Mouse (Mus musculus) testis, adult 2 months (tissue): ENCODE data around the gene Cpd. TPM values are rescaled to one million over a fixed set of nuclear protein-coding genes. Genes with fewer than 3 reads are reported as not detected.

Source experiments
- H3K27ac ChIP-seq: fragments of 200-500 bp; 2 replicates; pipeline ENCODE4 v1.5.1; 2012; ENCODE audit warnings: low read depth, low read length; ENCODE audit not compliant: control insufficient read depth, insufficient read depth
- H3K27me3 ChIP-seq: fragments of 200-500 bp; 2 replicates; pipeline ENCODE4 v1.6.1; 2012; ENCODE audit warnings: mild to moderate bottlenecking, low read length, moderate library complexity; ENCODE audit not compliant: control insufficient read depth, insufficient read depth
- H3K36me3 ChIP-seq: fragments of 200-500 bp; 2 replicates; pipeline ENCODE4 v1.6.1; 2012; ENCODE audit warnings: mild to moderate bottlenecking, low read length; ENCODE audit not compliant: control insufficient read depth, insufficient read depth
- H3K4me1 ChIP-seq: fragments of 200-500 bp; 2 replicates; pipeline ENCODE4 v1.6.1; 2012; ENCODE audit warnings: low read length; ENCODE audit not compliant: control insufficient read depth, insufficient read depth
- H3K4me3 ChIP-seq: fragments of 200-500 bp; 2 replicates; pipeline ENCODE4 v1.5.1; 2012; ENCODE audit warnings: low read depth, mild to moderate bottlenecking, low read length, moderate library complexity, mixed read lengths; ENCODE audit not compliant: control insufficient read depth
- CTCF ChIP-seq: fragments of 200-500 bp; IDR thresholded peaks from 2 replicates; pipeline ENCODE4 v1.5.1; 2012; ENCODE audit warnings: low read depth, mild to moderate bottlenecking, inconsistent platforms, low read length, moderate library complexity; ENCODE audit not compliant: control insufficient read depth, insufficient read depth, insufficient replicate concordance
- POLR2A ChIP-seq: fragments of 200-500 bp; IDR thresholded peaks from 2 replicates; pipeline ENCODE4 v1.6.1; 2012; ENCODE audit warnings: low read depth, mild to moderate bottlenecking, inconsistent platforms, low read length, moderate library complexity; ENCODE audit not compliant: control insufficient read depth
- polyA plus RNA-seq: library from polyadenylated mRNA; depleted of rRNA; stranded (reverse); fragments of >200 nt; gene quantifications from 2 replicates; pipeline ENCODE4 v1.2.3, GENCODE M21; 2012

Gene Cpd
- polyA plus RNA-seq, 1 experiment = 10.4 TPM

DNA sequence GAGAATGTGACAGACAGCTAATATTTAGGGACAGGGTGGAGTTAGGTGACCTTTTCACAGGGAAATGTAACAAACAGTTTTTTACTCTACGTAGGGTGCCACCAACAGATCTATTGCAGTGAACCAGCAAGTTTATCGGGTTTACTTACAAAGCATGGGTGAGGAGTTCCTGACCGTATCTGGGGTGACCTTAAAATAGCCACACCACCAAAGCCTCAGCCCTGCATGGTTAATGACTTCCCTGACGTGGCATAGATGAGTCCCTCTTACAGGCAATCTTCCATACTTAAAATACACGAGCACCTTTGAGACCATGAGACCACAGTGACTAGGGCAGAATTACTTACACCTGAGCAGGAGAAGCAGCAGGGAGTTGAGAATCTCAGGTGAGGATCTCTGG, 12.0 kb upstream of the Cpd start:
- TF ChIP-seq CTCF (no peak), POLR2A (no peak)
- no peaks in the 10 kb centered on the region for H3K27me3 ChIP-seq
- no peaks in the 10 kb centered on the region for H3K36me3 ChIP-seq
- H3K4me3 ChIP-seq = no peak overlapping the region
- H3K4me1 ChIP-seq = no peaks in the 10 kb centered on the region; the same call in 1 of the 2 replicates
- no peak overlapping the region for H3K27ac ChIP-seq

- no peak overlapping the region for H3K27ac ChIP-seq
- no peaks in the 10 kb centered on the region; the same call in 1 of the 2 replicates for H3K4me1 ChIP-seq
- no peak overlapping the region for H3K4me3 ChIP-seq
- no peak for TF ChIP-seq CTCF
- TF ChIP-seq POLR2A = no peak
- no peaks in the 10 kb centered on the region for H3K36me3 ChIP-seq
- H3K27me3 ChIP-seq = no peaks in the 10 kb centered on the region
These were observed 10.3 kb upstream of the Cpd start for GRCm38 (mm10) chr11:76857111-76857510.

DNA sequence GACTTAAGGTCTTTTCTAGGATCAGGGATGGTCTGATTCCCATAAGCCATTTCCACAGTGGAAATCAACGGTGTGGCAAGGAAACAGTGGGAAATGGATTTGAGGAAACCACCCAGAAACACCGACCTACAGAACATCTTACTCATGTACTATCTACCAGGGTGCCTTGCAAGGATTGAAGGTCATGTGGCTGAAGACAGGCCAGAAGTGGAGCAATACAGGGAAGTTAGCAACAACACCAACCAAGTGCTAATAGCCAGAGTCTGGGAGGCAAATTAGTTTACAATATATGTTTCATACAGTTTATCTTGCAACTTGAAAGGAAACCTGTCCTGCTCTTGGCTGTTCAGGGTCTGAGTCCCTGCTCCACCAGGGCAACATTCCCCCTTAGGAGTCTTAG, 9.8 kb upstream of the Cpd start:
- TF ChIP-seq POLR2A (no peak), CTCF (no peak)
- H3K27ac ChIP-seq = no peak overlapping the region
- no peaks in the 10 kb centered on the region; the same call in 1 of the 2 replicates for H3K4me1 ChIP-seq
- H3K27me3 ChIP-seq = no peaks in the 10 kb centered on the region
- H3K36me3 ChIP-seq = no peaks in the 10 kb centered on the region
- H3K4me3 ChIP-seq = no peak overlapping the region

- Histone ChIP-seq H3K27ac (no peak overlapping the region), H3K4me3 (no peak overlapping the region)
These were observed 7.9 kb upstream of the Cpd start for GRCm38 (mm10) chr11:76854475-76855341.

GRCm38 (mm10) chr11:76851512-76851911, 4.7 kb upstream of the Cpd start:
- Histone ChIP-seq H3K4me3 (no peak overlapping the region), H3K27ac (no peak overlapping the region), H3K36me3 (no peaks in the 10 kb centered on the region), H3K27me3 (no peaks in the 10 kb centered on the region), H3K4me1 (no peaks in the 10 kb centered on the region; the same call in 1 of the 2 replicates)
- TF ChIP-seq CTCF = no peak
- no peak for TF ChIP-seq POLR2A

More at GRCm38 (mm10) chr11:76854475-76855341, 7.9 kb upstream of the Cpd start:
- TF ChIP-seq CTCF (no peak), POLR2A (no peak)
- no peaks in the 10 kb centered on the region for H3K27me3 ChIP-seq
- no peaks in the 10 kb centered on the region for H3K36me3 ChIP-seq
- H3K4me1 ChIP-seq = no peaks in the 10 kb centered on the region; the same call in 1 of the 2 replicates

DNA sequence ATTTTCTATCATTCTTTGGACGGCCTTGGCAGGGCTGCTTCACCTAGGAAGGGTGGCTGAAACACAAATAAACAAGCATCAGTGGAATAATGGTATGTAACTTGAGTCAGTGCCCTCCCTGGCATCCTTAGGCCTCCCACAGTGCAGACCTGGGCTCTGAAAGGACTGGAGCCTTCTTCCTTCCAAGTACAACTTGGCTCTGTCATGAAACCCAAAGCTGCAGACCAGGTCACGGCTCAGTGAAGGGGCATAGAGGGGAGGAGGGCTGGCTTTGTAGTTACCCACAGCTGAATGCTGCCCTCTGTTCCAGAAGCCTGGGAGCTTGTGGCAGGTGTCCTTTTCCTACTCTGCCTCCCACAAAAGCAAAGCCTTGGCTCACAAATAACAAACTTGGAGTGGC, 2.8 kb upstream of the Cpd start:
- Histone ChIP-seq H3K27me3 (no peaks in the 10 kb centered on the region), H3K4me1 (peaks cover 2% of the 10 kb centered on the region), H3K4me3 (no peak overlapping the region), H3K36me3 (no peaks in the 10 kb centered on the region), H3K27ac (no peak overlapping the region)
- no peak for TF ChIP-seq POLR2A
- no peak for TF ChIP-seq CTCF

GRCm38 (mm10) chr11:76848081-76848480, 1.3 kb upstream of the Cpd start:
- H3K27ac ChIP-seq = no peak overlapping the region
- no peaks in the 10 kb centered on the region for H3K27me3 ChIP-seq
- TF ChIP-seq CTCF (no peak), POLR2A (no peak)
- no peaks in the 10 kb centered on the region for H3K36me3 ChIP-seq
- H3K4me1 ChIP-seq = peaks cover 2% of the 10 kb centered on the region
- no peak overlapping the region for H3K4me3 ChIP-seq

DNA sequence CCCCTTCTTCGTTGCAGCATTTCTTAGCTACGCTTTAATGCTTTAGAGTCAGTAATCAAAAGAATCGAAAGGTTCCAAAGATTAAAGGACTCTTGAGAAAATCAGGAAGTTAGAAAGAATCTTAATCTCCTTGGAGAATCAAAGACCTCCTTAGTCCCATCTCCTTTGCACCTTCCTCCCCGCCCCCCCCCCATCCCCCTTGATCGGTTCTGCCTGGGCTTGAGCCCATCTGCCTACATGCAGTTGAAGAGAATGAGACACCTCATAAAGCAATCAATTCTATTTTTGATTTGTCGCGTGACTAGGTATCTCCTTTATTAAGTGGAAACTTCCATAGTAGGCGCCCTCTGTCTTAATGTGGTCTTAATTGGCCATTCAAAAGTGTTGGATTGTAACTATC, 536 bp upstream of the Cpd start:
- no peaks in the 10 kb centered on the region for H3K36me3 ChIP-seq
- no peaks in the 10 kb centered on the region for H3K27me3 ChIP-seq
- TF ChIP-seq CTCF (no peak), POLR2A (no peak)
- H3K27ac ChIP-seq = no peak overlapping the region
- peaks cover 2% of the 10 kb centered on the region for H3K4me1 ChIP-seq
- no peak overlapping the region for H3K4me3 ChIP-seq
